Mouse (Mus musculus) liver, embryonic 16.5 days (tissue): Measurements from ENCODE around the gene Baiap2l1. TPM values are rescaled to one million over a fixed set of nuclear protein-coding genes. Genes with fewer than 3 reads are reported as not detected.

Experiments
- ATAC-seq: fragments of 200-750 bp; cut with Nextera tagmentation; 2 replicates; pipeline ENCODE4 v1.8.0; 2017; ENCODE audit warnings: low read depth, mild to moderate bottlenecking, moderate number of reproducible peaks, moderate library complexity
- H3K27ac ChIP-seq: fragments of 300-500 bp; sonication (generic); 2 replicates; pipeline ENCODE4 v1.5.1; 2014; ENCODE audit warnings: mild to moderate bottlenecking, low read length
- H3K27me3 ChIP-seq: fragments of 300-500 bp; sonication (generic); 2 replicates; pipeline ENCODE4 v1.6.1; 2014; ENCODE audit warnings: low read depth, low read length, mixed read lengths; ENCODE audit not compliant: control insufficient read depth, insufficient read depth
- H3K36me3 ChIP-seq: fragments of 300-500 bp; sonication (generic); 2 replicates; pipeline ENCODE4 v1.6.1; 2014; ENCODE audit warnings: mild to moderate bottlenecking; ENCODE audit not compliant: control insufficient read depth, insufficient read depth
- H3K4me1 ChIP-seq: fragments of 300-500 bp; sonication (generic); 2 replicates; pipeline ENCODE4 v1.6.1; 2014; ENCODE audit warnings: low read depth, low read length, mixed read lengths; ENCODE audit not compliant: control insufficient read depth
- H3K4me2 ChIP-seq: fragments of 300-500 bp; sonication (generic); 2 replicates; pipeline ENCODE4 v1.6.1; 2014; ENCODE audit warnings: low read depth, low read length, mixed read lengths
- H3K4me3 ChIP-seq: fragments of 300-500 bp; sonication (generic); 2 replicates; pipeline ENCODE4 v1.5.1; 2014; ENCODE audit warnings: low read depth, mild to moderate bottlenecking, low read length
- H3K9ac ChIP-seq: fragments of 300-500 bp; sonication (generic); 2 replicates; pipeline ENCODE4 v1.6.1; 2014; ENCODE audit warnings: low read depth, low read length
- H3K9me3 ChIP-seq: fragments of 300-500 bp; sonication (generic); replicated peaks from 2 replicates; pipeline ENCODE4 v1.6.1; 2016; ENCODE audit warnings: low read length; ENCODE audit not compliant: control insufficient read depth
- WGBS: fragments of 180-500 bp; shearing (Covaris S2); extraction: QIAGEN DNeasy Blood & Tissue Kit; methylation state at CpG from one replicate; pipeline ENCODE4 v1.1.7; 2014; ENCODE audit not compliant: insufficient replicate concordance; 5-methylcytosine and 5-hydroxymethylcytosine counted together
- polyA plus RNA-seq: library from polyadenylated mRNA; unstranded; fragments of >200 nt; fragmentation: Nextera tagmentation; extraction: Ambion mirVana; gene quantifications from 2 replicates; pipeline ENCODE4 v1.2.1, GENCODE M21; 2015

The Baiap2l1 gene
- polyA plus RNA-seq, 1 experiment from 2014 or later = 9.0 TPM

DNA sequence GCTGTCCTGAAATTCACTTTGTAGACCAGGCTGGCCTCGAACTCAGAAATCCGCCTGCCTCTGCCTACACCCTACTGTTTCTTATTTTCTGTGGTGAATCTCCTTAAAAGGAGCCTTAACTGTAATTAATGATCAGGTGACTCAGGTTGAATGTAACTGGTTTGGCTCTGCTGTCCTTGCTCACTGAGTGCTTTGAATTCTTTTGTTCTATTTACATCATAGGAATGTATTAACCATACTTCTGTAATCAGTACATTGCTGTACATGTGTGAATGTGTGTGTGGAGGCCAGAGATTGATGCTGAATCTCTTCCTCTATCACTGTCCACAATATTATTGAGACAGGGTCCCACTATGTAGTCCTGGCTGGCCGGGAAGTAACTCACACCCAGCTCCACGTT is 49.0 kb downstream of the Baiap2l1 start:
- H3K4me3 ChIP-seq = no peak overlapping the region
- H3K9me3 ChIP-seq = no peaks in the 10 kb centered on the region
- peaks cover 3% of the 10 kb centered on the region for H3K4me1 ChIP-seq
- no peak overlapping the region for H3K4me2 ChIP-seq
- no peaks in the 10 kb centered on the region for H3K27me3 ChIP-seq
- 58% methylated on average over 4 of the region's 4 CpGs for WGBS
- ATAC-seq = no peak
- H3K9ac ChIP-seq = no peak overlapping the region
- no peaks in the 10 kb centered on the region for H3K36me3 ChIP-seq
- no peak overlapping the region for H3K27ac ChIP-seq

DNA sequence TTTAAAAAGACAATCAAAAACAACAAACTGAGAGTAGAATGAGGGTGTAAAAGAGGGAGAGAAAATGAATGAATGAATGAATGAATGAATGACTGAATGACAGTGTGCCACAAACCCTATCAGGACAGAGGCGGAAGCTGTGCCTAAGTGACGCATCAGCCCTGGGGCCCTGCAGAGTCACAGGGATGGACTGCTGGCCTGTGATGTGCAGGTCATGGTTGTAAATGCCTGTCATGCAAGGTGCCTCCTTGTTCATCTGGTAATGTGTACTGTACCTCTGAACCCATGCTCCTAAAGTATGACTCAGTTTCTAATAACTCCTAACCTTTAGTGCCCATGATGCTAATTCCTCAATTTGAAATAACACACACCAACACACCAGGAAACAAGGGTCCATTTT is 54.8 kb downstream of the Baiap2l1 start:
- 78% methylated on average over 2 of the region's 2 CpGs for WGBS
- no peak for ATAC-seq

DNA sequence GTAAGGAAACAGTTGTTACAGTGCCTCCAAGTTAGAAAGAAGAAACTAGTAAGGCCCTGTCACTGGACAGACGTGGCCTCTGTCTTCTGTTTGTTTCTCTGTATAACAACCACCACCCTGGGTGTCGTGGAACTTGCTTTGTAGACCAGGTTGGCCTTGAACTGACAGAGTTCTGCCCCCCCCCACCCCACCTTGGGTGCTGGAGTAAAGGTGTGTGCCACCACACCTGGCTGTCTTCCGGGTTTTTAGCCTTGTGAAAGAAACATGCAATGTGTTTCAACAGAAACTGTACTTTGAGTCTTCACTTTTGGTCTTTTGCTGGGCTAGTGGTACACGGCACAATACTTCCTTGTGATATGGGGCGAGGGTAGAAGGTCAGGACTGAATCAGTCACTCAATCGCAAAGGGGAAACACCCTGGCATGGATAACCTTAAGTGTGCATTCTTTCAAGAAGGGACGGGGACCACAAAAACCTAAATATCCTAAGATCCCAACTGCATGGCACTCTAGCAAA is 61.8 kb downstream of the Baiap2l1 start:
- Histone ChIP-seq H3K27ac (no peak overlapping the region), H3K4me2 (no peak overlapping the region), H3K4me1 (no peaks in the 10 kb centered on the region), H3K36me3 (no peaks in the 10 kb centered on the region), H3K9ac (no peak overlapping the region), H3K9me3 (no peaks in the 10 kb centered on the region), H3K4me3 (no peak overlapping the region), H3K27me3 (no peaks in the 10 kb centered on the region)
- 53% methylated on average over 7 of the region's 7 CpGs for WGBS
- no peak for ATAC-seq

More for the DNA sequence above, 54.8 kb downstream of the Baiap2l1 start:
- Histone ChIP-seq H3K27me3 (no peaks in the 10 kb centered on the region), H3K27ac (no peak overlapping the region), H3K4me2 (no peak overlapping the region), H3K9ac (no peak overlapping the region), H3K4me1 (no peaks in the 10 kb centered on the region), H3K9me3 (no peaks in the 10 kb centered on the region), H3K36me3 (no peaks in the 10 kb centered on the region), H3K4me3 (no peak overlapping the region)

DNA sequence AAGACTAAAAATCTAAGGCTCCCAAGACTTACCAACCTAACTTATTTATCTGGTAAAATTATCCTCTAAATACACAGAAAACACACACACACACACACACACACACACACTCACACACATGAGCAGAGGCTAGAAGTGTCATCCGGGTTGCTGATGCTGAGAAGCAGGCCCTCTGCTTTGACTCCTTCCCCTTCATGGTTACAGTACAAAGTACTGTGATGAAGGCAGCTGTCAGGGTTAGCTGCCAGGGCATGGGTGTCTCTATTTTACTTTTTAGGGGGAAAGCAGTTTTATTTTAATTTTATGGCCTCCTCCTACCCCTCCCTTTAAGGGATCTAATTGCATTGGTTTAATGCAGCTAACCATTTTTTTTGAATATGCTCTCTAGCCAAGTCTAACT is 62.6 kb downstream of the Baiap2l1 start:
- Histone ChIP-seq H3K27me3 (no peaks in the 10 kb centered on the region), H3K36me3 (no peaks in the 10 kb centered on the region), H3K27ac (no peak overlapping the region), H3K9ac (no peak overlapping the region), H3K4me2 (no peak overlapping the region), H3K4me1 (no peaks in the 10 kb centered on the region), H3K4me3 (no peak overlapping the region), H3K9me3 (no peaks in the 10 kb centered on the region)
- WGBS = 54% methylated on average over 1 of the region's 1 CpGs
- ATAC-seq = no peak

DNA sequence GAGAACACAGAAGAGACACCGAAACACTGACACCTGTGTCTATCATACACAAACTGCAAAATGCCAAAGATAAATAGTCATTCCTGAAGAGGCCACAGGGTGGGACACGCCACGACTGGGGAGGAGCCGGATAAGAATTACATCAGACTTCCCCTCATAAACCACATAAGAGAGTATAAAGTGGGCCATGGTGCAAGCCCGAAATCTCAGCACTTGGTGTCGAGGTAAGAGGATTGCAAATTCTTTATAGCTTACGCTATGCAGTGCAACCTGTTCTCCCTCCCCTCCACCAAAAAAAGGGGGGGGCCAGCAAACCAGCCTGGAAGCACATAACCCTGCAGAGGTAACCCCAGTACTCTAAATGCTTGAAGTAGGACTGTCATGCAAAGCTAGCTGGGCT is 63.0 kb downstream of the Baiap2l1 start:
- H3K27ac ChIP-seq = no peak overlapping the region
- no peak overlapping the region for H3K4me3 ChIP-seq
- ATAC-seq = no peak
- no peaks in the 10 kb centered on the region for H3K9me3 ChIP-seq
- no peak overlapping the region for H3K9ac ChIP-seq
- WGBS = 34% methylated on average over 7 of the region's 7 CpGs
- no peak overlapping the region for H3K4me2 ChIP-seq
- H3K36me3 ChIP-seq = no peaks in the 10 kb centered on the region
- H3K4me1 ChIP-seq = no peaks in the 10 kb centered on the region
- no peaks in the 10 kb centered on the region for H3K27me3 ChIP-seq

DNA sequence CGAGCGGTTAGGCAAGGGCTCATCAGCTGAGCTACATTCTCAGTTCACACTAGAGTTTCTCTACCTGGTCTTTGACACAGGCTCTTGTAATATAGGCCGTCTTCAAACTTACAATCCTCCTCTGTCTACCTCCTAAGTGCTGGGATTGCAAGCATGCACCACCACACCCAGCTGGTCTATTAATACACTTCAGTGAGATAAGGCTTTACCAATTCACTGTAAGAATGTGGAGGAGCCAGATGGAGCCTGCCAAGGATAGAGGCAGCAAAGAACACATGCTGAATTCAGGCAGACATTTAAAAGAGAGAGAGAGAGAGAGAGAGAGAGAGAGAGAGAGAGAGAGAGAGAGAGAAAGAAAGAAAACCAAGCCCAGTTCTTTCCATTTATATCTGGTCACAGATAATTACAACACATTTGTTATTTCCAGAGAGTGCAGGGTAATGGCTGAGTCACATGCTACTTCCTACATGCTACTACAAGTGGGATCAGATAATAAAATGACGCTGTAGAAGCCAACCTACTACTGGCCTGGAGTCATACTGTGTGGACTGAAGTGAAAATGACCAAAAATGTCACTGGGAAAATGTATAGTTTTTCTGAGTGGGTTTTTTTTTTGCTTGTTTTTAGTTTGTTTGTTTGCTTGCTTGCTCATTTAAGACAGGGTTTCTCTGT is 68.0 kb downstream of the Baiap2l1 start:
- H3K9me3 ChIP-seq = no peaks in the 10 kb centered on the region
- no peaks in the 10 kb centered on the region for H3K27me3 ChIP-seq
- no peaks in the 10 kb centered on the region for H3K4me1 ChIP-seq
- ATAC-seq = no peak
- H3K4me2 ChIP-seq = no peak overlapping the region
- H3K27ac ChIP-seq = no peak overlapping the region
- 55% methylated on average over 4 of the region's 4 CpGs for WGBS
- H3K36me3 ChIP-seq = no peaks in the 10 kb centered on the region
- H3K9ac ChIP-seq = no peak overlapping the region
- no peak overlapping the region for H3K4me3 ChIP-seq

DNA sequence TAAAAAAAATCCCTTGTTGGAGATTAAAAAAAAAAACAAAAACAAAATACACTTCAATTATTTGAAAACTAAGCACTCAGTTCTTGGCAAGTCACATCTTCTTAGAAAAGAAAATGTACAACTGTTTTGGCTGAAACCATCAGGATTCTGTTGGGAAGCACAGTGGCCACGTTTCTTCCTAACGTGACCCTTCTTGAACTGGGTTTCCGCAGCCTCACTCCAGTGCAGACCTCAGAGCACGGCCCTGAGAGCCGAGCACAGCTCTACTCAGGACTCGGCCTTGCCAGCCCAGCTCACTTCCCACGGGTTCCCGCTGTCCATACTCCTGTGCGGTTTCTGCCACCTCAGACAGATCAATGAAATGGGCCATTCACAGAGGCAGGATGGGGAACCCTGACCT is 69.5 kb downstream of the Baiap2l1 start:
- Histone ChIP-seq H3K4me3 (no peak overlapping the region), H3K4me1 (no peaks in the 10 kb centered on the region), H3K4me2 (no peak overlapping the region), H3K9me3 (no peaks in the 10 kb centered on the region), H3K27me3 (no peaks in the 10 kb centered on the region), H3K27ac (no peak overlapping the region), H3K9ac (no peak overlapping the region), H3K36me3 (no peaks in the 10 kb centered on the region)
- no peak for ATAC-seq
- 66% methylated on average over 9 of the region's 9 CpGs for WGBS

DNA sequence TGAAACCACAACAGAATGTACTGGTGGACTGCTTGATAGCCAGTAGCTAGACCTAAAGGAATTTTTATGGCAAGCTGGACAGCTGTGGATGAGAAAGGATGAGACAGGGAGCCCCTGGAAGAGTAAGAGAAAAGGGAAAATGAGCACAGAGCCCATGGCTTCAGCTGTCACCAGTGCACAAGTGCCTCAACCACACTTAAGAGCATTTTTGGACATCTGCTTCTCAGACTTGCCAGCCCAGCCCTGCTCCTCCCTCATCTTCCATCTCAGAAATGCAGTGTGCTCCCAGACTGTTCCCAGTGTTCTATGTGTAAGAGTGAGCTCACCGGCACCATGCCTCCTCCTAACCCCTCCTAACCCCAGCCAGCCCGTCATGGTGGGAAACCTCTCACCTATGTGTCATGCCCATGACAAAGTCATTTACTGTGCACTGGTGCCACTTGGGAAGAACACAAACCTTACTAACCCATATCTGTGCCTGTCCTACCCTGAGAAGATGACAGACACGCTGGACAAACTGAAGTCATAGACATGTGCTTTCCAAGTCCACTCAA is 70.6 kb downstream of the Baiap2l1 start:
- Histone ChIP-seq H3K36me3 (no peaks in the 10 kb centered on the region), H3K4me2 (no peak overlapping the region), H3K4me3 (no peak overlapping the region), H3K9ac (no peak overlapping the region), H3K4me1 (no peaks in the 10 kb centered on the region), H3K27me3 (no peaks in the 10 kb centered on the region), H3K27ac (no peak overlapping the region), H3K9me3 (no peaks in the 10 kb centered on the region)
- WGBS = 61% methylated on average over 3 of the region's 3 CpGs
- ATAC-seq = no peak

DNA sequence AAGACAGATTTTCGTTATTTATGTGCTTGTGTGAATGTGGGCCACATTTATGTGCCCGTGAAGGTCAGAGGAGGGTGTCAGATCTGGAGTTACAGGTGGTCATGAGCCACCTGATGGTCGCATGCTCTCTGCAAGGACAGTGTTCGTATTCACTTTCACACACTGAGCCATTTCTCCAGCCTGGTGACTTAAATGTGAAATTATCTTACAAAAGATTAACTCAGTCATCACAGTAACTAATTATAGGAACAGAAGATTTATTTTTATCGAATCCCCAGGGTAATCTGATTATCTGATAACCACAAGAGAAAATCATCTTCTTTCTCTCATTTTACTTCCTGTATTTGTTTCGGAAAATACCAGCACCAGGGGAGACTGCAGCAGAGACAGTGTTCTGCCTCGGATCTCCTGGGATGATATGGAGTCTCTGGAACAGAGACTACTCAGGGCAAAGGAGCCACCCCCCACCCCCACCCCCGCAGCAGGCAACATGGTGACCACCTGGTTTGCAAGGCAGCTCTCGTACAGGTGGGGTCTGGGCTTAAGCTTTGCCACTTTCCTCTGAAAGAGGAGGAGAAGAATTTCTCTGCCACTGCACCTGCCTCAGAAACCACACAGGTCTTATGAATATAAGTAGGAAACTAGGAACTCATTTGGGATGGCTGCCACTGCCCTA is 71.2 kb downstream of the Baiap2l1 start:
- H3K27ac ChIP-seq = no peak overlapping the region
- WGBS = 49% methylated on average over 9 of the region's 9 CpGs
- H3K4me1 ChIP-seq = no peaks in the 10 kb centered on the region
- no peaks in the 10 kb centered on the region for H3K9me3 ChIP-seq
- H3K36me3 ChIP-seq = no peaks in the 10 kb centered on the region
- no peak overlapping the region for H3K9ac ChIP-seq
- H3K4me2 ChIP-seq = no peak overlapping the region
- no peaks in the 10 kb centered on the region for H3K27me3 ChIP-seq
- ATAC-seq = no peak
- no peak overlapping the region for H3K4me3 ChIP-seq
